Mouse (Mus musculus): ENCODE data around the gene Bach2.
A peak's percentile ranks its signal among the peaks of the same experiment; 100 is the strongest.

The Bach2 gene

GRCm38 (mm10) chr4:32584181-32584580 is 345.6 kb downstream of the Bach2 start:
- no peak for DNase-seq

GRCm38 (mm10) chr4:32586596-32586995 is 348.0 kb downstream of the Bach2 start:
- no peak for DNase-seq

GRCm38 (mm10) chr4:32587543-32587942 is 348.9 kb downstream of the Bach2 start:
- no peak for DNase-seq

GRCm38 (mm10) chr4:32588237-32588636 is 349.6 kb downstream of the Bach2 start:
- no peak for DNase-seq

GRCm38 (mm10) chr4:32601135-32601534 is 362.5 kb downstream of the Bach2 start:
- no peak for DNase-seq

- no peak for DNase-seq
These were observed 364.1 kb downstream of the Bach2 start, which contains the start of gene Gja10 for GRCm38 (mm10) chr4:32602660-32603059. Gene Gja10, minus strand, starts transcription at chr4:32602760.

- DNase-seq: peak; percentile 100
These were observed 376.7 kb downstream of the Bach2 start, which contains the start of gene Casp8ap2 for GRCm38 (mm10) chr4:32615034-32615881. Gene Casp8ap2, plus strand, starts transcription at chr4:32615451.

- no peak for DNase-seq
These were observed 383.0 kb downstream of the Bach2 start for GRCm38 (mm10) chr4:32621637-32622036.

All from layer of hippocampus, adult 9-11 months (tissue).